Mouse (Mus musculus): Measurements from ENCODE around the gene Ndufaf2.

DNA sequence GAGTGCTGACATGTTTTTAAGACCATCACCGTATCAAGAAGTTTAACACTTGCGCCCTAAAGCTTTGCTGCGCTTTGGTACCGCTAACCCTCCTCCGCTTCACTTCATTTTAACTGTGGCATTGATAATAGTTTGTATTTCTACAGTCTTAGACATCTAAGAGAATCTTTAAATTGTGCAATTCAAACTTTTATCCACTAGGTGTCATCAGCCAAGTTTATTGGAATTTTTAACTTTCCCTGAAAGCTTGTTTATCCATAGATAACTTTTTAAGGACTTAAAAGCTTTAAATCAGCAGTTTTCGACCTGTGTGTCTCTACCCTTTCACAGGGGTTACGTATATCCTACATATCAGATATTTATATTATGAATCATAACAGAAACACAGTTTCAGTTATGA lies 1.5 kb upstream of the Ndufaf2 start:
- TF ChIP-seq GATA1 (IDR thresholded peaks at IDR 0.05; ENCODE audit: low read length): no peak
- TF ChIP-seq TAL1 (IDR thresholded peaks at IDR 0.05; ENCODE audit: low read length): no peak
